17 mouse cellular contexts compared by ENCODE assay signal in the genomic region with DNA sequence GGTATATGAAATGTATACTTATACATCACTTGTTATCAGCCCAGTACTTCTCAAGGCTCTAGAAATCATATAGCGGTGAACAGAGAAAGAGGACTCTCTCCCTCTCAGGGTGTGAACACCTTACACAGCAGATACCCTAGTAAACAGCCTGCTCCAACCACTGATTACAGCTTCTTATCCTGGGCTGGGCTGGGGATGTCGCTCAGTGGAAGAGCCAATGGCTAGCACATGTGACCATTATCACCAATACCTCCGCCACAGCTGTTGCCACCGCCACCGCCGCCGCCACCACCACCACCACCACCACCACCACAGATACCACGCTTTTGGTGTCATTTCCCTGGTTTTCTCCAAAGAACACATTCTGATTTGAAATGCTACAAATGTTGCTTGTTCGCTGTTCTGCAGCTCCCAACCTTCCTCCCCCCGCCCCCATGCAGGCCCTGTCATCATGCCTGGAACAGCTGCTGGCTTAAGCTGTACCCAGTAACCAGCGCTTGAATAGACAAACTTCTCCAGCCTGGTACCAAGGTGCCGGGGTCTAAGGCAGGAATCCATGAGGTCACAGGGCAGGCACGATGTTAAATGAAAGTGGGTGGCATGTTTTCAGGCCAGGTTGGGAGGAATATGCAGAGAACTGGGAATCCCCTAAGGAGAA.
DNase-seq lines count a peak whose midpoint lies in the region; ATAC-seq and TF ChIP-seq lines count a peak whose summit lies in the region.
"Had no signal": no experiment of that assay in that cellular context is flagged by ENCODE, and none has a peak within 500 bp of the region (broad histone marks: within the 10 kb centered on the region; RNA-seq: fewer than 3 reads in every experiment).

No protein-coding gene starts in this region.

- H3K4me3 ChIP-seq in left cerebral cortex, adult 2 months = no peak overlapping the region
- H3K4me3 ChIP-seq in liver, embryonic 12.5 days = no peak overlapping the region
- H3K4me3 ChIP-seq in limb, embryonic 10.5 days = no peak overlapping the region
- no peak overlapping the region for H3K4me3 ChIP-seq in forebrain, embryonic 13.5 days
- H3K4me3 ChIP-seq in kidney, embryonic 14.5 days (ENCODE audit: low read length) = no peak overlapping the region

- WGBS in liver, embryonic 12.5 days (ENCODE audit: insufficient replicate concordance) = 71% methylated on average over 13 of the region's 13 CpGs
- 93% methylated on average over 13 of the region's 13 CpGs for WGBS in limb, embryonic 10.5 days
- 93% methylated on average over 13 of the region's 13 CpGs for WGBS in forebrain, embryonic 13.5 days
- WGBS in kidney, embryonic 14.5 days = 89% methylated on average over 13 of the region's 13 CpGs

- H3K36me3 ChIP-seq in liver, embryonic 12.5 days = 0 out of 2 replicates have a peak, but pooled peaks cover 1% of the 10 kb centered on the region
- no peaks in the 10 kb centered on the region for H3K36me3 ChIP-seq in limb, embryonic 10.5 days
- no peaks in the 10 kb centered on the region for H3K36me3 ChIP-seq in forebrain, embryonic 13.5 days (ENCODE audit: poor library complexity, severe bottlenecking)
- H3K36me3 ChIP-seq in kidney, embryonic 14.5 days (ENCODE audit: control insufficient read depth, insufficient read depth, low read length) = no peaks in the 10 kb centered on the region

- no peaks in the 10 kb centered on the region for H3K27me3 ChIP-seq in liver, embryonic 12.5 days (replicated peaks)
- H3K27me3 ChIP-seq in limb, embryonic 10.5 days (ENCODE audit: low read depth, poor library complexity, severe bottlenecking) = no peaks in the 10 kb centered on the region
- no peaks in the 10 kb centered on the region for H3K27me3 ChIP-seq in forebrain, embryonic 13.5 days
- no peaks in the 10 kb centered on the region for H3K27me3 ChIP-seq in kidney, embryonic 14.5 days (ENCODE audit: control insufficient read depth, insufficient read depth, low read length)

- ATAC-seq in frontal cortex, adult (ENCODE audit: low TSS enrichment) = peak; percentile 51
- peak; percentile 87 for ATAC-seq in liver, embryonic 12.5 days
- ATAC-seq in forebrain, embryonic 13.5 days = no peak
- no peak for ATAC-seq in kidney, embryonic 14.5 days (ENCODE audit: low FRiP score, low TSS enrichment)
- ATAC-seq: forebrain, embryonic 16.5 days; hindbrain, postnatal 0 days; midbrain, embryonic 16.5 days had no signal

- peak overlapping the region; percentile 38 for H3K4me2 ChIP-seq in liver, embryonic 12.5 days
- H3K4me2 ChIP-seq in forebrain, embryonic 13.5 days = no peak overlapping the region
- H3K4me2 ChIP-seq in kidney, embryonic 14.5 days (replicated peaks; ENCODE audit: low read depth, low read length) = no peak overlapping the region

- TF ChIP-seq CTCF in left cerebral cortex, adult 2 months (IDR thresholded peaks at IDR 0.05) = no peak

- no peak for DNase-seq in frontal cortex, adult 2 months (ENCODE audit: extremely low spot score in 1 of 2, low spot score in 1 of 2)
- DNase-seq in left cerebral cortex, adult 2 months (ENCODE audit: extremely low spot score in 1 of 2, low spot score in 2 of 2) = no peak
- DNase-seq in left cerebral cortex, postnatal 14 days (ENCODE audit: low spot score in 2 of 2) = no peak
- DNase-seq in limb, embryonic 10.5 days (ENCODE audit: low spot score) = no peak
- DNase-seq: adrenal gland, postnatal 36 days; cerebellum, postnatal 36 days; kidney, adult 2 months; kidney, postnatal 36 days; layer of hippocampus, postnatal 36 days; right cerebral cortex, postnatal 25 days had no signal

- H3K9ac ChIP-seq in liver, embryonic 12.5 days = no peak overlapping the region; the same call in 1 of the 2 replicates
- no peak overlapping the region for H3K9ac ChIP-seq in forebrain, embryonic 13.5 days
- no peak overlapping the region for H3K9ac ChIP-seq in kidney, embryonic 14.5 days (ENCODE audit: low read depth, low read length)

- H3K4me1 ChIP-seq in liver, embryonic 12.5 days = peaks cover 86% of the 10 kb centered on the region
- peaks cover 14% of the 10 kb centered on the region for H3K4me1 ChIP-seq in limb, embryonic 10.5 days
- 0 out of 2 replicates have a peak, but pooled peaks cover 6% of the 10 kb centered on the region for H3K4me1 ChIP-seq in forebrain, embryonic 13.5 days
- H3K4me1 ChIP-seq in kidney, embryonic 14.5 days (ENCODE audit: control insufficient read depth, insufficient read depth, low read length) = peaks cover 12% of the 10 kb centered on the region; the same call in 1 of the 2 replicates

- peak overlapping the region; percentile 55 for H3K27ac ChIP-seq in left cerebral cortex, adult 2 months
- H3K27ac ChIP-seq in liver, embryonic 12.5 days = peak overlapping the region; percentile 34
- H3K27ac ChIP-seq in limb, embryonic 10.5 days = no peak overlapping the region
- H3K27ac ChIP-seq in forebrain, embryonic 13.5 days = no peak overlapping the region
- no peak overlapping the region for H3K27ac ChIP-seq in kidney, embryonic 14.5 days (ENCODE audit: low read depth, low read length)
- H3K27ac ChIP-seq: hindbrain, postnatal 0 days had no signal

- H3K9me3 ChIP-seq in liver, embryonic 12.5 days (replicated peaks) = no peaks in the 10 kb centered on the region
- no peaks in the 10 kb centered on the region for H3K9me3 ChIP-seq in limb, embryonic 10.5 days (replicated peaks)
- H3K9me3 ChIP-seq in forebrain, embryonic 13.5 days (replicated peaks) = no peaks in the 10 kb centered on the region
- no peaks in the 10 kb centered on the region for H3K9me3 ChIP-seq in kidney, embryonic 14.5 days (ENCODE audit: control insufficient read depth, low read length)

- intact Hi-C loops in left cerebral cortex, adult 2 months (cut with DNase I) = no loop called here
- intact Hi-C loops in left cerebral cortex, postnatal 14 days (cut with DNase I) = no loop called here

Comparison
In these comparisons a context has a peak if more than half of its experiments do, and no peak if none do; other contexts are left out.
1. ATAC-seq: peak in frontal cortex, adult (single experiment) and liver, embryonic 12.5 days (single experiment); none in forebrain, embryonic 13.5 days (single experiment) and kidney, embryonic 14.5 days (single experiment).
2. H3K27ac ChIP-seq: peak in left cerebral cortex, adult 2 months (single experiment) and liver, embryonic 12.5 days (single experiment); none in limb, embryonic 10.5 days (single experiment), forebrain, embryonic 13.5 days (single experiment) and kidney, embryonic 14.5 days (single experiment).